In genomic region chr4:134246256-134246655, GRCm38 (mm10) we compare ENCODE assay signal across 13 mouse cellular contexts. TPM values are rescaled to one million over a fixed set of nuclear protein-coding genes. Genes with fewer than 3 reads are reported as not detected.
A peak's percentile ranks its signal among the peaks of the same experiment; 100 is the strongest.
DNase-seq lines count a peak whose midpoint lies in the region; ATAC-seq and TF ChIP-seq lines count a peak whose summit lies in the region.
"Had no signal": no experiment of that assay in that cellular context is flagged by ENCODE, and none has a peak within 500 bp of the region (broad histone marks: within the 10 kb centered on the region; RNA-seq: fewer than 3 reads in every experiment).

No protein-coding gene starts in this region.

- no peaks in the 10 kb centered on the region; the same call in 1 of the 2 replicates for H3K27me3 ChIP-seq in cerebellum, adult 2 months (ENCODE audit: control insufficient read depth, insufficient read depth, low read length)
- H3K27me3 ChIP-seq in neural tube, embryonic 11.5 days (ENCODE audit: control insufficient read depth, insufficient read depth, low read length): peaks cover 14% of the 10 kb centered on the region
- peaks cover 51% of the 10 kb centered on the region for H3K27me3 ChIP-seq in kidney, embryonic 15.5 days
- peaks cover 26% of the 10 kb centered on the region for H3K27me3 ChIP-seq in intestine, embryonic 16.5 days (replicated peaks; ENCODE audit: control insufficient read depth, insufficient read depth, low read length)
- H3K27me3 ChIP-seq in intestine, postnatal 0 days (replicated peaks; ENCODE audit: control insufficient read depth, insufficient read depth, low read length): peaks cover 26% of the 10 kb centered on the region

- H3K9ac ChIP-seq in neural tube, embryonic 11.5 days (ENCODE audit: low read length): no peak overlapping the region
- no peak overlapping the region for H3K9ac ChIP-seq in kidney, embryonic 15.5 days
- no peak overlapping the region for H3K9ac ChIP-seq in intestine, embryonic 16.5 days (ENCODE audit: low read depth, low read length)
- H3K9ac ChIP-seq in intestine, postnatal 0 days (ENCODE audit: low read depth, low read length): no peak overlapping the region

- no peaks in the 10 kb centered on the region for H3K4me1 ChIP-seq in cerebellum, adult 2 months (ENCODE audit: control insufficient read depth, insufficient read depth, low read length)
- H3K4me1 ChIP-seq in neural tube, embryonic 11.5 days (ENCODE audit: control insufficient read depth, insufficient read depth, low read length): peaks cover 13% of the 10 kb centered on the region
- peaks cover 44% of the 10 kb centered on the region for H3K4me1 ChIP-seq in kidney, embryonic 15.5 days
- peaks cover 24% of the 10 kb centered on the region for H3K4me1 ChIP-seq in intestine, embryonic 16.5 days (ENCODE audit: control insufficient read depth, insufficient read depth, low read length)
- H3K4me1 ChIP-seq in intestine, postnatal 0 days (replicated peaks; ENCODE audit: control insufficient read depth, insufficient read depth, low read length): peaks cover 4% of the 10 kb centered on the region; the same call in 1 of the 2 replicates

- H3K36me3 ChIP-seq in neural tube, embryonic 11.5 days (ENCODE audit: control insufficient read depth, insufficient read depth, low read length): no peaks in the 10 kb centered on the region
- H3K36me3 ChIP-seq in kidney, embryonic 15.5 days: peaks cover 7% of the 10 kb centered on the region; the same call in 1 of the 2 replicates
- no peaks in the 10 kb centered on the region for H3K36me3 ChIP-seq in intestine, embryonic 16.5 days (ENCODE audit: control insufficient read depth, insufficient read depth, low read length)
- no peaks in the 10 kb centered on the region; the same call in 1 of the 2 replicates for H3K36me3 ChIP-seq in intestine, postnatal 0 days (ENCODE audit: control insufficient read depth, insufficient read depth)
- H3K36me3 ChIP-seq: liver, embryonic 15.5 days had no signal

- peak overlapping the region; percentile 97; the same call in 1 of the 2 replicates for H3K4me2 ChIP-seq in neural tube, embryonic 11.5 days (ENCODE audit: low read depth)
- H3K4me2 ChIP-seq in kidney, embryonic 15.5 days: 0 out of 2 replicates have a peak overlapping the region, but pooled peaks have one; percentile 79
- H3K4me2 ChIP-seq in intestine, embryonic 16.5 days (ENCODE audit: low read depth, low read length): no peak overlapping the region
- H3K4me2 ChIP-seq in intestine, postnatal 0 days (replicated peaks; ENCODE audit: low read depth): no peak overlapping the region

- TF ChIP-seq CTCF in cerebellum, adult 2 months (IDR thresholded peaks at IDR 0.05; ENCODE audit: borderline replicate concordance, insufficient read depth, low read depth, low read length): no peak
- no peak for TF ChIP-seq CTCF in intestine, postnatal 0 days (IDR thresholded peaks at IDR 0.05; ENCODE audit: low read depth)

- 9% methylated on average over 4 of the region's 4 CpGs for WGBS in cerebellum, adult 2 months
- WGBS in neural tube, embryonic 11.5 days: 28% methylated on average over 4 of the region's 4 CpGs
- 48% methylated on average over 4 of the region's 4 CpGs for whole genome bisulfite sequencing in kidney, embryonic 15.5 days
- WGBS in intestine, embryonic 16.5 days: 45% methylated on average over 4 of the region's 4 CpGs
- 50% methylated on average over 4 of the region's 4 CpGs for WGBS in intestine, postnatal 0 days

- peak; percentile 21 to 30 for DNase-seq in cerebellum, adult 2 months
- DNase-seq in neural tube, embryonic 11.5 days (ENCODE audit: low spot score): no peak
- DNase-seq in neural tube, embryonic 10.5 days (ENCODE audit: extremely low spot score, low spot score): no peak
- no peak for DNase-seq in embryo, embryonic 11 days
- DNase-seq: thymus, postnatal 4 days had no signal

- no peaks in the 10 kb centered on the region for H3K9me3 ChIP-seq in neural tube, embryonic 11.5 days (ENCODE audit: control insufficient read depth, low read length)
- H3K9me3 ChIP-seq in kidney, embryonic 15.5 days (replicated peaks): no peaks in the 10 kb centered on the region
- no peaks in the 10 kb centered on the region for H3K9me3 ChIP-seq in intestine, embryonic 16.5 days (ENCODE audit: control insufficient read depth, low read length)
- no peaks in the 10 kb centered on the region for H3K9me3 ChIP-seq in intestine, postnatal 0 days (ENCODE audit: control insufficient read depth)
- H3K9me3 ChIP-seq: liver, embryonic 15.5 days had no signal

- ATAC-seq in cerebellum, adult (ENCODE audit: insufficient number of reproducible peaks, low FRiP score, low TSS enrichment): no peak
- ATAC-seq in neural tube, embryonic 11.5 days (ENCODE audit: insufficient read depth, low FRiP score, low TSS enrichment): no peak
- ATAC-seq in kidney, embryonic 15.5 days (replicated peaks; ENCODE audit: low FRiP score): no peak
- no peak for ATAC-seq in intestine, embryonic 16.5 days
- no peak for ATAC-seq in intestine, postnatal 0 days
- ATAC-seq: Patski had no signal

- no peak for TF ChIP-seq POLR2A in cerebellum, adult 2 months (IDR thresholded peaks at IDR 0.05; ENCODE audit: borderline replicate concordance, insufficient read depth, low read length)

- no peak overlapping the region for H3K27ac ChIP-seq in cerebellum, adult 2 months (ENCODE audit: insufficient read depth, low read length)
- H3K27ac ChIP-seq in neural tube, embryonic 11.5 days (ENCODE audit: low read depth, low read length): no peak overlapping the region
- no peak overlapping the region for H3K27ac ChIP-seq in kidney, embryonic 15.5 days
- H3K27ac ChIP-seq in intestine, embryonic 16.5 days (ENCODE audit: low read length): no peak overlapping the region
- H3K27ac ChIP-seq in intestine, postnatal 0 days (ENCODE audit: low read depth, low read length): no peak overlapping the region
- H3K27ac ChIP-seq: left cerebral cortex, adult 2 months; liver, embryonic 15.5 days had no signal

- no peak overlapping the region for H3K4me3 ChIP-seq in cerebellum, adult 2 months (replicated peaks; ENCODE audit: insufficient read depth, low read depth, low read length)
- no peak overlapping the region for H3K4me3 ChIP-seq in neural tube, embryonic 11.5 days (ENCODE audit: low read depth, low read length)
- H3K4me3 ChIP-seq in kidney, embryonic 15.5 days (replicated peaks): peak overlapping the region; percentile 61; the same call in 1 of the 2 replicates
- H3K4me3 ChIP-seq in intestine, embryonic 16.5 days (ENCODE audit: low read length): no peak overlapping the region
- H3K4me3 ChIP-seq in intestine, postnatal 0 days (ENCODE audit: low read depth, low read length): no peak overlapping the region

RNA-seq across cellular contexts. Expression of gene Gm30191, which starts 0.5 kb away (rescaled TPM):
- polyA plus RNA-seq in cerebellum, adult 2 months (2012; rRNA removed): 1.8 and 1.9 TPM in 2 replicates
- not detected in 2 replicates for polyA plus RNA-seq in neural tube, embryonic 11.5 days (2014; fragmentation: Nextera tagmentation; extraction: Ambion mirVana)
- not detected in 2 replicates for polyA plus RNA-seq in kidney, embryonic 15.5 days (2015; fragmentation: Nextera tagmentation; extraction: Ambion mirVana)
- polyA plus RNA-seq in intestine, embryonic 16.5 days (2015; fragmentation: Nextera tagmentation; extraction: Ambion mirVana): not detected in 2 replicates
- polyA plus RNA-seq in intestine, postnatal 0 days (2015; fragmentation: Nextera tagmentation; extraction: Ambion mirVana): not detected in 2 replicates
- polyA plus RNA-seq: intestine, embryonic 14.5 days; liver, embryonic 15.5 days; Patski had no signal

RNA-seq across cellular contexts. Expression of gene Zfp593, which starts 0.9 kb away (rescaled TPM):
- 10.7 and 11.7 TPM in 2 replicates for polyA plus RNA-seq in cerebellum, adult 2 months (2012; rRNA removed)
- polyA plus RNA-seq in neural tube, embryonic 11.5 days (2014; fragmentation: Nextera tagmentation; extraction: Ambion mirVana): 18.6 and 19.2 TPM in 2 replicates
- polyA plus RNA-seq in kidney, embryonic 15.5 days (2015; fragmentation: Nextera tagmentation; extraction: Ambion mirVana): 15.6 and 15.8 TPM in 2 replicates
- 13.0 and 14.5 TPM in 2 replicates for polyA plus RNA-seq in intestine, embryonic 16.5 days (2015; fragmentation: Nextera tagmentation; extraction: Ambion mirVana)
- polyA plus RNA-seq in intestine, postnatal 0 days (2015; fragmentation: Nextera tagmentation; extraction: Ambion mirVana): 9.4 and 10.5 TPM in 2 replicates

RNA-seq across cellular contexts. Expression of gene E130218I03Rik, which starts 2.8 kb away (rescaled TPM):
- 0.52 and 0.84 TPM in 2 replicates for polyA plus RNA-seq in cerebellum, adult 2 months (2012; rRNA removed)
- polyA plus RNA-seq in neural tube, embryonic 11.5 days (2014; fragmentation: Nextera tagmentation; extraction: Ambion mirVana): 0.28 TPM in 1 of 2 replicates, not detected in the other
- 0.26 and 0.68 TPM in 2 replicates for polyA plus RNA-seq in kidney, embryonic 15.5 days (2015; fragmentation: Nextera tagmentation; extraction: Ambion mirVana)
- 0.28 and 0.34 TPM in 2 replicates for polyA plus RNA-seq in intestine, embryonic 16.5 days (2015; fragmentation: Nextera tagmentation; extraction: Ambion mirVana)
- 0.39 and 0.46 TPM in 2 replicates for polyA plus RNA-seq in intestine, postnatal 0 days (2015; fragmentation: Nextera tagmentation; extraction: Ambion mirVana)
- polyA plus RNA-seq: liver, embryonic 15.5 days had no signal

RNA-seq across cellular contexts. Expression of gene Grrp1, which starts 7.7 kb away (rescaled TPM):
- polyA plus RNA-seq in cerebellum, adult 2 months (2012; rRNA removed): 6.6 and 7.6 TPM in 2 replicates
- 11.1 and 11.8 TPM in 2 replicates for polyA plus RNA-seq in neural tube, embryonic 11.5 days (2014; fragmentation: Nextera tagmentation; extraction: Ambion mirVana)
- 10.6 and 12.1 TPM in 2 replicates for polyA plus RNA-seq in kidney, embryonic 15.5 days (2015; fragmentation: Nextera tagmentation; extraction: Ambion mirVana)
- 3.6 and 5.0 TPM in 2 replicates for polyA plus RNA-seq in intestine, embryonic 16.5 days (2015; fragmentation: Nextera tagmentation; extraction: Ambion mirVana)
- polyA plus RNA-seq in intestine, postnatal 0 days (2015; fragmentation: Nextera tagmentation; extraction: Ambion mirVana): 6.8 and 7.6 TPM in 2 replicates
- polyA plus RNA-seq: Patski had no signal

RNA-seq across cellular contexts. Expression of gene Cnksr1, which starts 8.1 kb away (rescaled TPM):
- polyA plus RNA-seq in cerebellum, adult 2 months (2012; rRNA removed): 0.55 and 0.56 TPM in 2 replicates
- 0.36 and 0.50 TPM in 2 replicates for polyA plus RNA-seq in neural tube, embryonic 11.5 days (2014; fragmentation: Nextera tagmentation; extraction: Ambion mirVana)
- 7.3 and 8.3 TPM in 2 replicates for polyA plus RNA-seq in kidney, embryonic 15.5 days (2015; fragmentation: Nextera tagmentation; extraction: Ambion mirVana)
- polyA plus RNA-seq in intestine, embryonic 16.5 days (2015; fragmentation: Nextera tagmentation; extraction: Ambion mirVana): 16.9 and 18.3 TPM in 2 replicates
- polyA plus RNA-seq in intestine, postnatal 0 days (2015; fragmentation: Nextera tagmentation; extraction: Ambion mirVana): 13.8 and 15.5 TPM in 2 replicates

Comparison
In these comparisons a context has a peak if more than half of its experiments do, and no peak if none do; other contexts are left out.
1. DNase-seq: peak in cerebellum, adult 2 months (2 of 2); none in neural tube, embryonic 11.5 days (single experiment), neural tube, embryonic 10.5 days (single experiment) and embryo, embryonic 11 days (single experiment).
2. H3K4me2 ChIP-seq: peak in neural tube, embryonic 11.5 days (single experiment) and kidney, embryonic 15.5 days (single experiment); none in intestine, embryonic 16.5 days (single experiment) and intestine, postnatal 0 days (single experiment).